Mouse (Mus musculus) adrenal gland, postnatal 14 days (tissue): ENCODE measurements around the gene Mip. TPM values are rescaled to one million over a fixed set of nuclear protein-coding genes. Genes with fewer than 3 reads are reported as not detected.
A peak's percentile ranks its signal among the peaks of the same experiment; 100 is the strongest.
"Not testable (repeated sequence)": the region's sequence is repeated elsewhere in the genome, so short reads cannot be mapped to it uniquely, and the experiment has no call there.

Experiments used
- DNase-seq: peaks from one replicate; pipeline ENCODE4 v3.0.0; 2021; ENCODE audit warnings: mixed read lengths
- long read RNA-seq, 2 experiments: library from polyadenylated mRNA; stranded (forward); transcript quantifications; one replicate each; pipeline ENCODE4 v2.0.0; 2021
- total RNA-seq: library from RNA; stranded (reverse); gene quantifications from 2 replicates; pipeline ENCODE4 v1.2.3, GENCODE M21; 2021

Mip gene
- total RNA-seq = not detected in 2 replicates
- long read RNA-seq, experiment 1 = 0 reads
- long read RNA-seq, experiment 2 = 0 reads

DNA sequence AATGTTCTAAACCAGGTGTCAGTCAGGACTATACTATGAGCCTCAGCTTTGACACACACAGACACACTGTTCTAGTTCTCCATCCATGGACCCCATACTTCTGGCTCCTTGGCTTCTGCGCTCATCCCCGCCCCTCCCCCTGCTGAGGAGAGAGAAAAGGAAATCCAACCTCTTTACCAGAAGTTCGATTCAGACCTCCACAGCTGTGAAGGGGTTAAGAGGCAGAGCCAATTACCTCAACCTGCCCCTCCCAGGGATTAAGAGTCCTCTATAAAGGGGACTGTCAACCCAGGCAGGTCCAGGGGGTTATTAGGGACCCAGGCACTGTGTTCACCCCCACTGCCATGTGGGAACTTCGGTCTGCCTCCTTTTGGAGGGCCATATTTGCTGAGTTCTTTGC lies at the start of gene Mip:
Gene Mip, plus strand, starts transcription at position 301 of the 400 bp plus-strand sequence.
- no peak for DNase-seq

DNA sequence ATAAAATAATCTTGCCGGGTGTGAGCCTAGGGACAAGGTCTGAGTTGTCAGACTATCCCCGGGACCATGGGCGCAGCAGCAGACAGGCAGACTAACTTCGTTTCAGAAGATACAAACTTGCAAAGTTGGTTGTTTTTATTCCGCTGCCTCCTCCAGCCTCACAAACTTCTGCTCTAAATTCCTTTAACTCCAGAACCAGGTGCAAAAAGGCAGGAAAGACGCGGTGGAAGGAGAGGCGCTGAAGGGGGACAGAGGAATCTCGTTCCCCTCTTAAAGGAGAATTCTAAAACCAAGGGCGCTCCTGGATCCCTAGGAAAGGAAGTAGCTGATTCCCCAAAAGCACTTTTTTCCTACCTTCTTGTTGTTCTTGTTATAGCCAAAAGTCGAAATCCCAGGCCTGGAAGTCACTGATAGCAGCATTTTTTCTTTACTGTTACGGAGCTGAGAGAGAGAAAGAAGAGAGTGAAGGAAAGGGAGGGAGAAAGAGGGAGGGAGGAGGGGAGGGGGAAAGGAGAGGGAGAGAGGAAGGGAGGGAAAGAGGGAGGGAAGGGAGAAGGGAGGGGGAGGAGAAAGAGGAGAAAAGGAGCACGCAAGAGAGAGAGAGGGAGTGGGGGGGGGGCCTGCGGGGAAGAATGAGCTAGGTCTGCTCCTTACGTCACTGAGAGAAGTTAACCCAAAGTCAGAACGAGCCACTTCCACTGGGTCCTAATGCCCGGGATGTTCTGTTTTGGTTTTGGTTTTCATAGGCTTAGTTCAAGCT lies 49.5 kb upstream of the Mip start:
- peak; percentile 79 for DNase-seq

DNA sequence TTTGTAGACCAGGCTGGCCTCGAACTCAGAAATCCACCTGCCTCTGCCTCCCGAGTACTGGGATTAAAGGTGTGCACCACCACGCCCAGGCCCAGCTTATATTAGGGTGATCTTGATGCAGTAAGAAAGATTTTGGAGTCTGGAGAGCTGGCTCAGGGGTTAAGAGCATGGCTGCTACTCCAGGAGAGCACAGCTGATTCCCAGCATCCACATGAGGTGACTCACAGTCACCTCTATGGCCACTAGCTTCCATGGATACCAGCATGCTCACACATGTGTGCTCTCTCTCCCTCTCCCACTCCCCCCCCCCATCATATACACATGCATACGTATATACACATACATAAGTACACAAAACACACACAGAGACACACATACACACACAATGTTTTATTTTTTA lies 48.3 kb upstream of the Mip start:
- DNase-seq = no peak

DNA sequence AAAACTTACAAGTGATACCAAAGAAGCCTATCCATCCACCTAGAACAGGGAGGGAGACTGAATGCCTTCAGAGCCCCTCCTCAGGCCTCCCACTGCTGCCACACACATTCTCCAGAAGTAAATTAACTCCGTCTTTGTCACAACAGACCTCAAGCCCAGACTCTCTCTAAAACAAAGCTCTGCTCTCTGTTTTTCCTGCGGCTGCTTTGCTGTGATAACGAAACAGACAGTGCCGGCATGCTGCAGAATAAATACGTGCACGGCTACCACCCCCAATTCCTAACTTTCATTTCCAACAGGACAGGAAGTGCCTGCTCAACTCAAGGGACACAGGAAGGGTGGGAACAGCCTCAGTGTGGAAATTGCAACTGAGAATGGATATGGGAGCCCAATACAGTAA lies 45.6 kb upstream of the Mip start, which contains the start of gene Rbms2:
Gene Rbms2, minus strand, starts transcription at position 309 of the 400 bp plus-strand sequence.
- DNase-seq = peak; percentile 46

DNA sequence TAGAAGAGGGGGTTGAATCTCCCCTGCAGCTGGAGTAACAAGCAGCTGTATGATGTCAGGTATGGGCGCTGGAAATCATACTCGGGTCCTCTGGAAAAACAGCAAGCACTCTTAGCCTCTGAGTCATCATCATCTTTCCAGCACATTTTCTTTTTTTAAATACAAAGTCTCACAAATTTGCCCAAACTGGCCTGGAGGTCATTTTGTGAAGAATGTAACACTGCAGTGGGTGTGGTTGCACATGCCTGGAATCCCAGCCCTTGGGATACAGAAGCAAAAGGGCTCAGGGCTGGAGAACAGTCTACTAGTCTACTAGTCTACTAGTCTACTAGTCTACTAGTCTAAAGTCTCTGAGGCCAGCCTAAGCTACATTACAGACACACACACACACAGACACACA lies 41.3 kb upstream of the Mip start:
- DNase-seq = no peak

DNA sequence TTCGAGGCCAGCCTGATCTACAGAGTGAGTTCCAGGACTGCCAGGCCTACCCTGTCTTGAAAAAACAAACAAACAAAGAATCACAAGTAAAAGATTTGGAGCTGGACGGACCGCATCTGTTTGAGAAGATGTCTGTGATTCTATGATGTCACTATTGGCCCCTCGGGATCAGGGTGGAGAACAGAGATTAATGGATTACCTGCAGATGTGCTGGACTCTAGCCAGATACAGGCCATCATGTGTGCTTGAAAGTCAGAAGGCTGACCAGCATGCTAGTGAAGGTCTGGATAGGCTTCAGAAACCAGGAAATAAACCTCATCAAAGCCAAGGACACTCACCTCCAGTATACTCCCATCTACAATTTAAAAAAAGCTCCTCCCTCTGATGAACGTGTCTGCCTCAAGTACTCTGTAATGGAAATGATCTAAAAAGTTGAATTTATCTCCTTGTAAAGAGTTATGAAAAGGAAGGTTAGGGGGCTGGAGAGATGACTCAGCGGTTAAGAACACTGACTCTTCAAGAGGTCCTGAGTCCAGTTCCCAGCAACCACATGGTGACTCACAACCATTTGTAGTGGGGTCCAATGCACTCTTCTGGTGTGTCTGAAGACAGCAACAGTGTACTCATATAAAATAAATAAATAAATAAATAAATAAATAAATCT lies 40.2 kb upstream of the Mip start:
- no peak for DNase-seq

DNA sequence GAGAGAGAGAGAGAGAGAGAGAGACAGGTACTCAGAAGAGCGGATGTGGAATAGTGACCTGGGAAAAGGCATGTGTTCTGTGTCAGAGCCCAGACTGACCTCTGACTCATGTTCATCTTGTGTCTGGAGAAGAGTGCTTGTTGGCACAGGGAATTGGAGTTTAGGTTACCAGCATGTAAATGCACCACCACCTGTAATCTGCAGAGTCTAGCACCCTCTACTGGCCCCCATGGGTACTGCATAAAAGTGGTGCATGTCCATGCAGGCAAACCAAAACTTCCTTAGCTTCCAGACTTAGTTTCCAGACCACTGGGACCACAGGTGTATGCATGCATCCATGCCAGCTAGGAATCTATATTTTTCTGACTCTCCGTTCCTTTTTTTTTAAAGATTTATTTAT lies 39.7 kb upstream of the Mip start:
- DNase-seq = peak; percentile 87

DNA sequence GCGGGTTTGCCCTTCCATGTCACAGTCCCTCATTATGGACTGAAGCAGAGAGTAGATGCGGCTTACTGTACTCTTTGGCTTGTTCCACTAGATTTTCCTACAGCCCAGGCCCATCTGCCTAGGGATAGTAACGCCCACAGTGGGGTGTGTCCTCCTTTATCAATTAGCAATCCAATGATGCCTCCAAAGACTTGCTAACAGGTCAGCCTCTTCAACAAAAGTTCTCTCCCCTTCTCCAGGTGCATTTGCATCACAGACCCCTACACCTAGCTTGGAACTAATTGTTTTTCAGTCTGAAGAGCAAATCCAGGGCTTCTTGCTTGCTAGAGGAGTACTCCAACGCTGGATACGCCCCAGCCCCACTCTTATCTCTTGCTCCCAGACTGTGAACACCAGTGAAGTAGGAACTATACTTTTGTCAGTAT lies 38.4 kb upstream of the Mip start:
- DNase-seq = no peak

DNA sequence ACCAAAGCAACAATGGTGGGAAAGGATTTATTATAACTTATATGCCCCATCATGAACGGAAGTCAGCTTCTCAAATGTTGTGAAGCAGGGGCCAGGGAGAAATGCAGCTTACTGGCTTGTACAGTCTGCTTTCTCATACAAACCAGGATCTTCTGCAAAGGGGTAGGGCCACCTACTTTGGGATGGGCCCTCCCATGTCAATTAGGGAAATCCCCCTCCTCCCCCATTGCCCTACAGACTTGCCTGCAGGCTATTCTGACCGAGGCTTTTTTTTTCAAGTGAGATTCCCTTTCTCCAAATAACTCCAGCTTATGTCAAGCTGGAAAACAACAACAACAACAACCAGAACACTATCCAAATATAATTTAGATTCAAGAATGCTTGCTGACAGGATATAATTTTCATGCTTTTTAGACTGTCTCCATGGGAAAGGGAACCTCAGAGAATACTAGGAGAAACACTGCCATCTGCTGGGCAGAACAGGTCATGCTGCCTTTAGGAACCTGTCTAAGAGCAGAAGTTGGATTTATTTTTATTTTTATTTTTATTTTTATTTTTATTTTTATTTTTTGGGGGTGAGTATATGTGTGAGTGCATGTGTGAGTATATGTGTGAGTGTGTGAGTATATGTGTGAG lies 37.3 kb upstream of the Mip start:
- DNase-seq = peak; percentile 86

DNA sequence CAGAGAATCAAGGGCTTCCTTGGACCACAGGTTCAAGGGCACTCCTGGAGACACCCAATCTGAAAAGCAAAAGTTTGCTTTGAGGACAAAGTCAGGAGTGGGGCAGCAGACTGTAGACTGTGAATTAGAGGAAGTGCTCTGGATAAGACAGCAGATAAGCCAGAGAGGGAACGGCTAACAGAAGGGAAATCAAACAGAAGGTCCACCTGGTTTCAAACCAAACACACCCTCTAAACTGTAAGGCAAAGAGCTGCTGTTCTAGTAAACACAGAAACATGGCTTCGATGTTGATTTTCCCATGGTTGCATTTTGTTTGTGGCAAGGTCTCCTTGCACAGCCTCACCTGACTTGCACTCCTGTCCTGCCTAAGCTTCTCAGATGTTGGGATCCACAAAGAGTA lies 34.2 kb upstream of the Mip start:
- DNase-seq = no peak

DNA sequence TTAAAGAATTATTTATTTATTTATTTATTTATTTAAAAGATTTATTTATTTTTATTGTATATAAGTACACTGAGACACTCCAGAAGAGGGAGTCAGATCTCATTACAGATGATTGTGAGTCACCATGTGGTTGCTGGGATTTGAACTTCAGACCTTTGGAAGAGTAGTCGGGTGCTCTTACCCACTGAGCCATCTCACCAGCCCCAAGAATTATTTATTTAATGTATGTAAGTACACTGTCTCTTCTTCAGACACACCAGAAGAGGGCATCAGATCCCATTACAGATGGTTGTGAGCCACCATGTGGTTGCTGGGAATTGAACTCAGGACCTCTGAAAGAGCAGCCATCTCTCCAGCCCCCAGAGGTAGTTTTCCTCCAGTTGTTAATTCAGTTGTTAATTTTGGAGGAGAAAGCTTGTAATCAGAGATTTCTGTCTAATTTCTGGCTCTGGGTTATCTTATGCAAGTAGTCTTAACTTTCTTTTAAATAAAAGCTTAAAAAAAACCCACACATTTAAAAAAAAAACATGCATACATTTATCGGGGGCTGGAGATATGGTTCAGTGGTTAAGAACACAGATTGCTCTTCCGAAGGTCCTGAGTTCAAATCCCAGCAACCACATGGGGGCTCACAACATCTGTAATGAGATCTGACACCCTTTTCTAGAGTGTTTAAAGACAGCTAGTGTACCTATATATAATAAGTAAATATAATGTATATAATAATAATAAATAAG lies 33.4 kb upstream of the Mip start:
- not testable (repeated sequence) for DNase-seq

DNA sequence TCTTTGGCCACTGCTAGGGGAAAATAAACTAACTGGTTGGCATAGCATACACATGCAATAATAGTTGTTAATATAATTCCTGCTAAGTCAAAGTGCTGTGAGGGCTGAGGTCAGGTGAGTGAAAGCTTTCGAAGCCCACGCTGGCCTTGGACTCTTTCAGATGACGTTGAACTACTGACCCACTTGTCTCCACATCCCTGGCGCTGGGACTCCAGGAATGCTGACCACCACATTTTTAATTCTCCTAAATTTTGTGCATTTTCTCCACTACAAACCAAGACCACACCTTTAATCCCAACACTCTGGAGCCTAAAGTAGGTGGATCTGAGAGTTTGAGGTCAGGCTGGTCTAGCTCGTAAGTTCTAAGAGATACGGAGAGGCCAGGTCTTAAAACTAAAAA lies 32.5 kb upstream of the Mip start:
- no peak for DNase-seq

DNA sequence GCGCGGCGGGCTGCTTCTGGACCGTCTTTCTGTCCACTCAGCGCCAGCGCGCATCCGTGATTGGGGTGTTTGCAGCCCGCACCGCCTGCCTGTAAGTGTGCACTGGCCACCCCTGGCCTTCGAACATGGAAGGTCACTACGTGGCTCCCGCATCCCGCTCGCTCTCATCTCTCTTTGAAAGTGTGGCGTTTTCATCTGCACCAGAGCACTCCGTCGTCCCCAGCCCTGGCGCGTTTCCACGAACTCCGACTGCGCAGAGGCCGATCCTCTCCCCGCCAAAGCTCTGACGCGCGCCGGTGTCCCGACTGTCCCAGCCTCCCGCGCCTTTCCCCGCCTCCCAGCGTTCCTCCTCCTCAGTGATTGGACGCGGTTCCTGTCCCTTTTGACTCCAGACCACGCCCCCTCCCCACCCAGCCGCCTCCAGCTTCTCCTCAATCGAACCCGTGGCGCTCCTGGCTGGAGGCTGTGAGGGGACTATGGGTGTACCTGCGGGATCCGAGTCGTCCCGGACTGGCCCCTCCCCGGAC lies 31.6 kb upstream of the Mip start, which contains the start of gene Gls2:
Gene Gls2, plus strand, starts transcription at position 434 of the 527 bp plus-strand sequence.
- peak; percentile 99 for DNase-seq

DNA sequence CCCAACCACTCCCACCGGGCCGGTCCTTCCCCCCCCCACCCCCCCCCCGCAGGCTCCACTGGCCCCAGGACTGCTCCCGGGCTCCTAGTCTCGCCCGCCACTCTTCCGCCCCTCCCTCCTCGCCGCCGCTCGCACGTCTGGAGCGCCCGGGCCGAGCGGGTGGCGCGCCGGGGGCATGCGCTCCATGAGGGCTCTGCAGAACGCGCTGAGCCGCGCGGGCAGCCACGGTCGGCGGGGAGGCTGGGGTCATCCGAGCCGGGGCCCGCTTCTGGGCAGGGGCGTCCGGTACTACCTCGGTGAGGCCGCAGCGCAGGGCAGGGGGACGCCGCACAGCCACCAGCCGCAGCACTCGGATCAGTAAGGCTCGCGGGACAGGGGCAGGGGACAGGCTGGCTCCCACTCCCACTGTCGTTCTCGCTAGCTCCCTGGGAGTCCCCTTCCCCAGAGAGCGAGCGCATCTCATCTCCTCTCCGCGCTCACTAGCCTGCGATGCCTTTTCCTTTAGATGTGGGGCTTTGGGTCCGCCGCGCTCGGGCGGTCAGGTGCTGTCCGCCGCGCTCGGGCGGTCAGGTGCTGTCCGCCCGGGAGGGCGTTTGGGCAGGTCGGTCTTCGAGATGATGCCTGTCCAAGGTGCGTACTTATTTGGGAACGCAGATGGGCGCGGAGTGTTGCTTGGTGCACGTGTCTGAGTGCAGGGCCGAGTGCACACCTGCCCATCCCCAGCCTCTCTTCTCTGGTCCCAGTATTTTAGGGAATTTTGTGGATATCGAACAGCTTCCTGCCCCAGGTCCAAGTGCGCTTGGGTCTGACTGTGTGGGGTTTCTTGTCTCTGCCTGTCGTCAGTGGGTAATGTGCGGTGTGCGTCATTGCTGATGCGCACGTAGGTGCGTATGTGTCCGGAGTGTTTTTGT lies 30.8 kb upstream of the Mip start:
- no peak for DNase-seq

DNA sequence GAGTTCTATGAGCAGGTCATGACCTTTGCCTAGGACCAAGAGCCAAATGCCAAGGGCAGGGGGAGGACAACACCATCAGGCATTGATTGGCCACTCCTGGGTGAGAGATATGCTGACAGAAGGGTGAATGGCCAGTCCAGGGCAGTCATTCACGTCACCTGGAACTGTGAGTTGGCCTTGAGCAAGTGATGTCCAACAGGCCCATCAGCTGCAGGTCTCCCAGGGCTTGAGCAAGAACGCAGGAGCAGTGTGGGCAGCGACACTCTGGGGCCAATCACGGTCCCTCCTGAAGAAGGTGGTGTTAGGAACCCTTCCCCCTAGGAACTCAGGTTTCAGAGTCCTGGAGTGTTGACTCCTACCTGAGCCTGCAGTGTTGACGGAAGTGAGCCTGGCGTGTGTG lies 23.8 kb upstream of the Mip start:
- DNase-seq = no peak

DNA sequence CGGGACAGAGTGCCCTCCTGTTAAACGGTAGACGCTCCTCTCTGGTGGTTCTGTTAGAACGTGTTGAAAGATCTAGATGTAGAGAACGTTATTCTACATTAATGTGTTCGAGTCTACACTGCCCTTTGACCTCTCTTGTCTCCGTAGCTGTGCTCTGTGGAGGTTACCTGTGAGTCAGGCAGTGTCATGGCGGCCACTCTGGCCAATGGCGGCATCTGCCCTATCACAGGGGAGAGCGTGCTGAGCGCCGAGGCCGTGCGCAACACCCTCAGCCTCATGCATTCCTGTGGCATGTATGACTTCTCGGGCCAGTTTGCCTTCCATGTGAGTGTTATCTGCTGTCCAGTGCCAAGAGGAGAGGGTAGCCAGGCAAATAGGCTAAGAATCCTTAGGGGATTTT lies 20.7 kb upstream of the Mip start:
- DNase-seq = no peak

DNA sequence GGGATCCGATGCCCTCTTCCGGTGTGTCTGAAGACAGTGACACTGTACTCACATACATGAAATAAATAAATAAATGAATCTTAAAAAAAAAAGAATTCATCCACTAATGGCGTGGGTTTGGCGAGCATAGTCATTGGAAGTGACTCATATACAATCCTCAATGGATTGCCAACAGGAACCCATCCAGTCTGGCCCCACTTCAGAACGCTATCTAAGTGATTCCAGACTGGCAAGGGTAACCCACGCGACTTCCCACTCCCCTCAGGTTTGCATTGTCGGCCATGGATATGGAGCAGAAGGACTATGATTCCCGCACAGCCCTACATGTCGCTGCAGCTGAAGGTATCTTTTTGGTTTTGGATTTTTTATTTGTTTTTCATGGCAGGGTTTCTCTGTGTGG lies 17.3 kb upstream of the Mip start:
- no peak for DNase-seq

DNA sequence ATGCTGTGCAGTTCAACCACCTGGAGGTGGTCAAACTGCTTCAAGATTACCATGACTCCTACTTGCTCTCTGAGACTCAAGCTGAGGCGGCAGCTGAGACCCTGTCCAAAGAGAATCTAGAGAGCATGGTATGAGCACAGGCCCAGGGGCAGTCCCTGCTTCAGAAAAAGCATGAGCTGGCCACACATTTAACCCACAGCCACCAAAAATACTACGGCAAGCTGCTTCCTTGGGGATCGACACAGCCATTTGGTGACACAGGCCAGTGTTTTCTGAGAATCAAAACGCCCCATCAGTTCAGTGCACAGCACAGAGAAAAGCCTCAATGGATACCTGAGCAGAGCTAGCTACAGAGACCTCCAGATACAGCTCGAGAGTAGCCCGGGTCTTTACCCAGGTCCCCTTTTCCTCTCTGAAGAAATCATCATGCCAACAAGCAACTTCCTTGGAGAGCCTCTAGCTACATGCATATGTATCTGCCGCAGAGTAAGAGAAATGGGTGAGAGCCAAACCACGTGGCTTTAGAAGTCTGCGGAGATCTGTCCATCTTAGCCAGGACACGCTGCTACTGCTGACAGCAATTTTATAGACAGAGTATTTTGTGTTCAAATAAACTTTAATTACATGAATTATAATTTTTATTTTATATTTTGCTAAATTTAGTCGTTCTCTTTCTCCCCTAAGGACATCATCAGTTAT lies 16.2 kb upstream of the Mip start:
- DNase-seq = no peak

DNA sequence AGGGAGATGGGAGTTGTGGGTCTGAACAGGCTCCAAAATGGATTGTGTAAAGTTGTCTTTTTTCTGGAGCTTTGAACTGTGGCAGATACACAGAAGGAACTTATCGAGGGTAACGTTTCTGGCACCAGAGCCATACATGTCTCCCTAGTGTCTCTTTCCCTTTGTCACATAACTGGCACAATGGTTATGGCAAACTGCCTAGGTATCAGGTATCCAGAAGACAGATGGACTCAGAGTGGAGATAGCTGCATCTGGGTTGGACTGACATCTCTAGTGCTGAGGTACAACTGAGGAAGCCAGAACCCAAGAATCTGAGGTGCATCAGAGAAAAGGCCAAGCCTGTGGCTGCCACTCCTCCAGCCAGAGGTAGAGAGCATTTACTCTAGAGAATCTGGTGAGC lies 15.5 kb upstream of the Mip start:
- DNase-seq = no peak

DNA sequence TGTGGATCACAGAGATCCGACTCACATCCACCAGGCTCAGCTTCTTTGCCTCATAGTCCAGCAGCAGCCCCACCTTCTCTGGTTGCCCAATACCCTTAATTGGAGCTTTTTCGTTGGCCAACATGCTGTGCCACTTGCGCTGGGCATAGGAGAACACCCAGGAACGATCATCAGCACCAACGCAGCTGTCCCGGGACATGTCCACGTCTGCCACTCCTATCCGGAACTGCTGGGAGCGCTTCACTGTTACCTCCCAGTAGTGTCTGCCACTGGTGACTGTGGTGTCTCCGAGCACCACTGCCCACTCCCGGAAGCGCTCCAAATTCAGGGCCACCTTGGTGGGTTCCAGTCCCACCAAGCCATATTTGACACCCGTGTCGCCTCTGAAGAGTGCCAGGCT lies 14.7 kb upstream of the Mip start:
- peak; percentile 45 for DNase-seq
